Mouse (Mus musculus) neutrophil, adult 5-6 weeks (primary cell): Measurements from ENCODE around the gene Tmem258. TPM values are rescaled to one million over a fixed set of nuclear protein-coding genes. Genes with fewer than 3 reads are reported as not detected.

Source experiments
- ATAC-seq: fragments of 151-379, 151-347 bp; 2 replicates; pipeline ENCODE4 v1.8.0; 2017; ENCODE audit warnings: mild to moderate bottlenecking, moderate TSS enrichment; ENCODE audit not compliant: insufficient number of reproducible peaks, poor library complexity, low FRiP score, severe bottlenecking; ENCODE audit errors: extremely low read depth
- total RNA-seq: library from RNA; stranded (forward); fragments of 200-1000 nt; gene quantifications from 2 replicates; pipeline ENCODE4 v1.2.3, GENCODE M21; 2017

Gene Tmem258
- total RNA-seq, 1 experiment from 2014 or later, result 57.5 TPM

GRCm38 (mm10) chr19:10213796-10214471 is 10.1 kb downstream of the Tmem258 start:
- no peak for ATAC-seq

GRCm38 (mm10) chr19:10216101-10216500 is 12.3 kb downstream of the Tmem258 start:
- no peak for ATAC-seq

- ATAC-seq, result no peak
These were observed 15.3 kb downstream of the Tmem258 start for GRCm38 (mm10) chr19:10219108-10219507.

GRCm38 (mm10) chr19:10219593-10219992 is 15.8 kb downstream of the Tmem258 start:
- ATAC-seq, result no peak

GRCm38 (mm10) chr19:10221585-10221984 is 17.8 kb downstream of the Tmem258 start:
- no peak for ATAC-seq

GRCm38 (mm10) chr19:10222656-10223055 is 18.8 kb downstream of the Tmem258 start:
- no peak for ATAC-seq

GRCm38 (mm10) chr19:10223561-10223960 is 19.7 kb downstream of the Tmem258 start:
- no peak for ATAC-seq

GRCm38 (mm10) chr19:10224637-10225453 is 21.0 kb downstream of the Tmem258 start:
- ATAC-seq, result no peak

- ATAC-seq, result no peak
These were observed 22.0 kb downstream of the Tmem258 start for GRCm38 (mm10) chr19:10225767-10226166.

GRCm38 (mm10) chr19:10231016-10231415 is 27.2 kb downstream of the Tmem258 start:
- ATAC-seq, result no peak

- ATAC-seq, result no peak
These were observed 28.1 kb downstream of the Tmem258 start for GRCm38 (mm10) chr19:10231871-10232270.

- no peak for ATAC-seq
These were observed 28.7 kb downstream of the Tmem258 start for GRCm38 (mm10) chr19:10232327-10233017.

GRCm38 (mm10) chr19:10235784-10236565 is 32.2 kb downstream of the Tmem258 start:
- no peak for ATAC-seq

- ATAC-seq, result no peak
These were observed 34.7 kb downstream of the Tmem258 start for GRCm38 (mm10) chr19:10238477-10238876.

GRCm38 (mm10) chr19:10239419-10239818 is 35.6 kb downstream of the Tmem258 start:
- ATAC-seq, result no peak

- no peak for ATAC-seq
These were observed 36.3 kb downstream of the Tmem258 start for GRCm38 (mm10) chr19:10239975-10240653.

- 0 out of 2 replicates have a peak, but pooled peaks have one; percentile 14 for ATAC-seq
These were observed 37.0 kb downstream of the Tmem258 start, which contains the start of gene Myrf for GRCm38 (mm10) chr19:10240654-10241305. Gene Myrf, minus strand, starts transcription at chr19:10240748.

- ATAC-seq, result no peak
These were observed 39.1 kb downstream of the Tmem258 start for GRCm38 (mm10) chr19:10242916-10243315.
